Mouse (Mus musculus) neutrophil, adult 5-6 weeks (primary cell): ENCODE measurements around the gene Pdpn. TPM values are rescaled to one million over a fixed set of nuclear protein-coding genes. Genes with fewer than 3 reads are reported as not detected.
A peak's percentile ranks its signal among the peaks of the same experiment; 100 is the strongest.
"Not testable (repeated sequence)": the region's sequence is repeated elsewhere in the genome, so short reads cannot be mapped to it uniquely, and the experiment has no call there.

Experiments
- ATAC-seq: fragments of 151-379, 151-347 bp; 2 replicates; pipeline ENCODE4 v1.8.0; 2017; ENCODE audit warnings: mild to moderate bottlenecking, moderate TSS enrichment; ENCODE audit not compliant: insufficient number of reproducible peaks, poor library complexity, low FRiP score, severe bottlenecking; ENCODE audit errors: extremely low read depth
- total RNA-seq: library from RNA; stranded (forward); fragments of 200-1000 nt; gene quantifications from 2 replicates; pipeline ENCODE4 v1.2.3, GENCODE M21; 2017

Pdpn gene
- not detected in 2 replicates for total RNA-seq

DNA sequence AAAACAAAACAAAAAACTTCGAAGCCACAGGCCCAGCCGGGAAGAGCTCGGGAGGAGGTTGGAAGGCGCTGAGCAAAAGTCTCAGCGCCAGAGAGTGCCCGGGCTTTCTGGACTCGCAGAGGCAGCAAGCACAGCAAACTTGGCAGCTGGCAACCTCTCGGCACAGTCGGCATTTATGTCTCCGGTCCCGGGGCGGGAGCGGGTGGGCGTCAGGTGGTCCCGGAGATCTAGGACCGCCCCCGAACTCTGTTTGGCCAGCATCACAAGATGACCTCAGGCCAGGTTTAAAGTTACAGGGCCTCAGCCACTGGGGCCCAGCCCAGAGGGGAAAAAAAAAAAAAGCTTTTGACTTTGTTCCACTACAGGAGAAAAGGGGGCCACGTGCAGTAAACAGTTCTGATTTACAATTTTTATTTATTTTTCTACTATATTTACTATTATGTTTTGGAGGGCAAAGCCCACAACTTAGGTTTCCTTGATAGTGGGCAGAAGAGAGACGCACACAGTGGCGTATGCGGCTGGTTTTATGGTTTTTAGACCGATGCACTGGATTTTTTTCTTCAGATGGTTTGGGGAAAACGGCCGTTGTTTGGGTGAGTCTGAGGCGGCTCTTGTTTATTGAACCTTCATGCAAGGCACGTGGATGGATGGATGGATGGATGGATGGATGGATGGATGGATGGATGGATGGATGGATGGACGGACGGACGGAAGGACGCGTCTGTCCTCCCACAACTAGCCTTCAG is at the start of gene Pdpn:
Gene Pdpn (minus strand): TSS at position 240 of the 746 bp plus-strand sequence.
- ATAC-seq, result no peak

DNA sequence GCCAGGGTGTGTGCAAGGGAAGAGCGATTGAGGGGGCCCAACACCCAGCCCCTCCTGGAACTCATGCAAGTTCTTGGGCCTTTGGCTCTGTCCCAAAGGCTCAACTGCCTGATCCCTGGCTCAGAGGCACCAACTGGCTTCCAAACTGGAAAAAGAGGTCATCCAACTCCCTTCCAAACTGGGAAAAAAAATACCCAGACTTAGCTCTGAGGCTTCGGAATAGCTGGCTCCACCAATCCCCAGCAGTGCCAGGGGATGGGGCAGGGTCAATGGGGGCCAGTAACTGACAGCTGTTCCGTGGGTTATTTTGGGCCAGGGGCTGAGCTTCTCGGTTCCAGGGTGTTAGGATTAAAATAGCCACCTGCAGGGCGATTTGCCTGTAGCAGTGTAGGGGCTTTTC is 49.3 kb upstream of the Pdpn start:
- ATAC-seq, result no peak

DNA sequence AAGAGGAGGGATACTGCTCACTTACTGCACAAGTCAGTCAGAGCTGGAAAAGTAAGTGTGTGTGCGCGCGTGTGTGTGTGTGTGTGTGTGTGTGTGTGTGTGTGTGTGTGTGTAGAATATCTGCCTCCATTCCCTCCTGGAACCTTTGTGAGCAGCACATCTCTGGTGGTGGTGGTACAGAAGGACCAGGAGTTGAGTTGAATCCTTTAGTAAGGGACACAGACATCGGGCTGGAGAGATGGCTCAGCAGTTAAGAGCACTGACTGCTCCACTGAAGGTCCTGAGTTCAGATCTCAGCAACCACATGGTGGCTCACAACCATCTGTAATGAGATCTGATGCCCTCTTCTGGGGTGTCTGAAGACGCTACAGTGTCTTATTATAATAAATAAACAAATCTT is 46.1 kb upstream of the Pdpn start:
- not testable (repeated sequence) for ATAC-seq

DNA sequence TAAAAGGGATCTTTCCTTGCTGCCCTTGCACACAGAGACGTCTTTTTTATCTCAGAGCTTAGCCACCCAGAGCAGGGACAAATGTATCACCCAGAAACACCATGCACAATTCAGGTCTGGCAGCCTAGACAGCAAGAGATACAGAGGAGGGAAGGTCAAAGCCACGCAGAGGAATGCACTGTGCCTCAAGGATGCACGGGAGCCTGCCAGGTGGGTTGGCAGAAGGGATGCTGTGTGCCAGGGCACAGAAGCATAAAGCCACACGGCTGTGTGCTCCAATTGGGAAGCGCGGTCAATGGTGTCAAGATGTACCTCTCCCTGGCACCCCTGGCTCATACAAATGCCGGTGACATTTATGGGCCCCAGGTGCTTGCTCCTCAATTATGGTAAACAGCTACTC is 42.1 kb upstream of the Pdpn start:
- ATAC-seq, result no peak

DNA sequence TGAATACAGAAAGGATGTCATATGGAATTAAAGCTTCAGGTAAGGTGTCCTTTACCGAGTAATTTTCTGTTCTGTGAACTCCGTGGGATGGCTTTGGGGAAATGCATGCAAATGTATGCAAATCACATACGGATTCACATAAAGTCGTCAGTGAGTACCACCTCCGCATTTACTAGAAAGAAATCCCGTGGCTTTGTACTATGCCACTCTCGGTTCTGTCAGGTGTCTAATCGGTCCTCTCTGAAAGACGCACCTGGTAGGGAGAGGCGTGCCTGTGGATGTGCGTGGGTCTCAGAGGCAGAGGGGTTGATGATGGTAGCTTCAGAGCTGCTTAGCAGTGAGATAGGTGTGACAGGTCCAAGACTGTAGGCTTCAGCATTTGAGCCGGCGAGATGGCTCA is 40.4 kb upstream of the Pdpn start:
- no peak for ATAC-seq

DNA sequence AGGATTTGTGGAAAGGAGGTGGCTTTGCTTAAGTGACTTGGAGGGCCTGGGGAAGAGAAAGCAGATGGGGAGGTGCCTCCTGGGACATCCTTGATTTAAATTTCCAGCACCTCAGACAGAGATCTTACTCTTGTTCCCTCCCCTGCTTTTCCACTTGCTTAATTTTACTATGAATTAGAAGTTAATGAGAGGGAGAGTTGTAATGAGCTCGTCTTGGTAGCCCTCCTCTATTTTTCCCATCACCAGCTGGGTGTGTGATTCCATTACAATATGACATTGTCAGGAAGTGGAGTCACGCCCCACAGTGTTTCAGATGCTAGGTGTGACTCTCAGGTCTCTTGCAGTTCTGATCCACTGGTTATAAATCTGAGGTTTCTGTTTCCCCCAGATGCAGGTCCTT is 36.7 kb upstream of the Pdpn start:
- no peak for ATAC-seq

DNA sequence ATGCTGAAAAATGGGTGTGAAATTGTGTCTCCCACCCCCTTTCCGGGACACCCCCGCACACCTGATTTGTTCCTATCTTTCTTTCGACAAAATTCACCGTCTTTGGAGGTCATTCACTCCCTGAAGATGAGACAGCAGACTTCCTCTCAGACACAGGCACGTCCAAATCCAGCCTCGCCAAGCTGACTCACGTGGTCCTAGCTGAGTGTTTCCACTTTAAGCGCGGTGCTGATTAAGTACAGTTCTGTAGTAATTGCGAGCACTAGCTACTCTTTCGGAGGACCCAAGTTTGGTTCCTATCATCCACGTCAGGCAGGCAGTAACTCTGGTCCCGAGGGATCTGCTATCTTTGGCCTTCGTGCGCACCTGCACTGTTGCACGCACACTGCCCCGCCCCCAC is 35.6 kb upstream of the Pdpn start:
- ATAC-seq, result no peak

DNA sequence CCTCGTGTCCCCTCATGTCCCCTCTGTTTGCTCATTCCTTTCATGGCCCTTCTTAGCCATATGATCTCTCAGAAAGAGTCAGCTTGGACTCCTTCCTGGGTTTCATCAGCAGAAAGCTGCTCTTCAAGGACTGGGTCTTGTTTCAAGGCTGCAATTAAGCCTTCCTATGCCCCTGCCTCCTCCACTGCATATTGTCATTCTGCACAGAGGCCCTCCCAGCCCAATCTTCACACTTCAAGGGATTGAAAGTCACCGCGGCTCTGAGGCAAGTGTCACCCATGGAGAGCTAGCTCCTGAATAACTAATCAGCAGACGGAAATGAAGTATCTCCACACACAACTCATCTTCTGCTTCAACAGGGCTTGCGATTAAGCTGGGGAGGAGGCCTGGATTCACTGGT is 34.8 kb upstream of the Pdpn start:
- ATAC-seq, result no peak

DNA sequence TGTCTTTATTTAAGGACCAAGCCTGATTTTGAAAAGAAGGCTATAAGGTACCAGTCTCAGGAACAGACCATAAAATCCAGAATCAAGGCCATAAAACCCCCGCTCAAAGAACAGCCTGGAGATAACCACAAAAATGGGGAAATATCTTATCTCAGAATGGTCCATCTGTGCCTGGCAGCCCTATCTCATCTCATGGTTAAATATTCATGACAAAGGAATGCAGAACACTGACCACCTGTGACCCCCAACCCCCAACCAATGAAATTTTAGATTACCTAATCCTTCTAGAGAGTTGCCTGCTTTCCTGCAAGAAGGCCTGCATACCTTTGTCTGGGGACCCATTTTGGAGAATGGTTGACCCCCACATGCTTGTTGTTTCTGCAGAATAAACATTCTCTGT is 32.4 kb upstream of the Pdpn start:
- no peak for ATAC-seq

DNA sequence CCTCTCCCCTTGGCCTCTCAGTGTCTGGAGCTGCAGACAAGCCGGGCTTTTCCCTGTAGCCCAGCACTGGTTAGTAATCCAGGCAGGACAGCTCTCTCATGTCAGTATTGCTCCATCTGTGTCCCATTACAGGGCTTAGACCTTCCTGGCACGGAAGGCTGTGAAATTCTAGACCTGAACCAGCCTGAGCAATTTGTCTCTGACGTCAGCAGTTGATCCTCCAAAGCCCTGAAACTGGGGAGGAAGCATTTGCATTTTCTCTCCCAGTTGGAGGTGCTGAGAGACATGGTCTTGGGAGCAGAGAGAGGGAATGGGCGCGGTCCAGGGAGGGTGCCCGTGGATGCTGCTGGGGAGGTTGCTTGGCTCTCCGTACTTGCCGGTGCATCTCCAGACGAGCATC is 31.2 kb upstream of the Pdpn start:
- ATAC-seq, result no peak

DNA sequence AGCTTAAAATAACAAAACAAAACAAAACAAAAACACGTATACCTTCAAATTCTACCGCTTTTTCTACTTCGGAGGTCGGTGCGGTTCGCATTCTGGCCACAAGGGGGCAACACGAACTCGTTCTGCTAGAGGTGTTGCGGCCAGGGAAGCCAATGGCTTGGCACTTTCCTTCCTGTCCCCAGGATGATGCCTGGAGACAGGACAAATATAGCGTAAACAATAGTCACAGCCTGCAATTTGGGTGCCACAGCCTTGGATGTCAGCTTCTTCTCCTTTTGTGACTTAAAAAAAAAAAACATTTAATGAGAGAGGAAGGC is 26.2 kb upstream of the Pdpn start:
- ATAC-seq, result peak; percentile 60

DNA sequence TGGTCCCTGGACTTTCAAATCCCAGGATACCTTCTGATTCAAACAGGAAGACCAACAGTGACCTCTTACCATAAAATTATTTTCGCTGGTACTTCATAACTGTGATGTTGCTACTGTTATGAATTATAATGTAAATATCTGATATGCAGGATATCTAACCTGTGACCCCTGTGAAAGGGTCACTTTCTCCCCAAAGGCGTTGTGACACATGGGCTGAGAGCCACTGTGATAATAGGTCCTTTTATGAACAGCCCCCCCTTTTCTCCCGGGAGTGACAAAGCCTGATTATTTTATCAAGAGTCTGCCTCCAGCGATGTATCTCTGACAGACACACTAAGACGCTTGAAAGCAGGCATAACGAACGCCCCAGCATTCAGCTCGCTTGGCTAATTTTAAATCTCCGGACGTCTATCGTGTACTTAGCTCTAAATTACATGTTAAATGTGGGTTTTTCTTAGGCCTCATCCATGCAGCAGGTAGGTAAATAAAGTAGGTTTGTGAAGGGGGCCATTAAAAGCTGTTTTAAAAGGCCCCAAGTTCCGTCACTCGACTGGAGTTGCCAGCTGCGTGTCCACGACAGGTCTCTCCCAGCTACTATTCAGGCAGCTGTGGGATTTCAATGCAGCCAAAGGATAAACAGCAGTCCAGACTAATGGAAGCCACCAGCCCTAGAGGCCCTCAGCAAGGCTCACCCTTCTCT is 25.7 kb upstream of the Pdpn start:
- ATAC-seq, result no peak

DNA sequence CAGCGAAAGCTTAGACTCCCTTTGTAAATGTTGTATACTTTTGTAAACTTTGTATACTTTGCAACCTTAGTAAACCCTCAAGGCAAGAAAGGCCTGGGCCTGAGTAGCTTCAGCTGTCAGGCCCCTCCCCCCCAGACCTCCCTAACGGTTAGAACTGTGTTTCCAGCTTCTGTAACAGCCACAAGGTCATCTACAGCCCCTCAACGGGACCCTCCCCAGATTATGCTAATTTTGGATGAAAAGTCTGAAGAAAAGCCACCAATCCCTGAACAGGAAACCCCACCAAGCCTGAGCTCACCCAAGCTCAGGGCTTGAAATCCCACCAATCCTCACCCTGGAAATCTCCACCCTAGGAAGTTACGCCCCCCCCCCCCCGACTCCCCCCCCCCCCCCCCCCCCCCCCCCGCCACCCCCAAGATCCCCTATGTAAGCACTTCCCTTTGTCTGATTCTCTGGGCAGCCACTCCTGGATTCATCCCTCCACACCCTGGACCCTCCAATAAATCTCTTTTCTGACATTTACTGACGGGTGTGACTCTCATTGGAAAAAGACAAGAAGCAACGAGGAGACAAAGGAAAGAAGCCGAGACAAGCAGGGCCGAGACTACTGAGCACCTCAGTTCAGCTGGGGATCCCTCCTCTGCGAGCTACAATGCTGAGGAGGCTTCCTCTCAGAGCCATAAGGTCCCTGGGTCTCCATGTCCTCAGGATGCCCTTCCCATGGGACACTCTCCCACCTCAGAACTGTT is 25.0 kb upstream of the Pdpn start:
- no peak for ATAC-seq

DNA sequence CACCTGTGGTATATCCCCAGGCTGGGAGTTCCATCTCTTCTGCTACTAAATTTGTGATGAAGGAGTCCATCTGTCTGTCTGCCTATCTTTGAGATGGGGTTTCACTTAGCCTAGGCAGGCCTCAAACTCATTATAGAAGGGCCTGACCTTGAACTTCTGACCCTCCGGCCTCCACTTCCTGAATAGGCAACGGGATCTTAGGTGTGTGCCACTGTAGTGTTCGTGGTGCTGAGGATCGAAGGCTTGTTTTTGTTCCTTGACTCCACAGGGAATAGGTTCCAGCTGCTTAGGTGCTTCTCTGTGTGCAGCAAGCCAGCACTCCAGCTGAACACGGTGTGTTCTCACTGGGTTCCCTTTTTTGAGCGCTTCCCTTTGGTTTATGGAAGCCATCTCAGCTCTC is 13.9 kb upstream of the Pdpn start:
- ATAC-seq, result no peak

DNA sequence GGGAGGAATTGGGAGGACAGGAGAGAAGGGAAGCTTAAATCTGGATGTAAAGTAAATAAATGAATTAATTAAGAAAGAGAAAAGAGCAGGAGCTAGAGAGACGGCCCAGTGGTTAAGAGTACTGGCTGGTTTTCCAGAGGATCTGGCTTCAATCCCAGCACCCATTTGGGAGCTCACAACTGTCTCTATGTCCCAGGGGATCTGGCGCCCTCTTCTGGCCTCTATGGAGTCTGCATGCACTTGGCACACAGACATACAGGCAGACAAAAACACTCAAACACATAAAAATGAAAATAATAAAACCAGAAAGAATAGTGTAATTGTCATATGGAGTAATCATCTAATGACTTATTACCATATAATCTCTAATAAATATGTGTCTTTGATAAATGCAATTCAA is 12.0 kb upstream of the Pdpn start:
- ATAC-seq, result 0 out of 2 replicates have a peak, but pooled peaks have one; percentile 26

DNA sequence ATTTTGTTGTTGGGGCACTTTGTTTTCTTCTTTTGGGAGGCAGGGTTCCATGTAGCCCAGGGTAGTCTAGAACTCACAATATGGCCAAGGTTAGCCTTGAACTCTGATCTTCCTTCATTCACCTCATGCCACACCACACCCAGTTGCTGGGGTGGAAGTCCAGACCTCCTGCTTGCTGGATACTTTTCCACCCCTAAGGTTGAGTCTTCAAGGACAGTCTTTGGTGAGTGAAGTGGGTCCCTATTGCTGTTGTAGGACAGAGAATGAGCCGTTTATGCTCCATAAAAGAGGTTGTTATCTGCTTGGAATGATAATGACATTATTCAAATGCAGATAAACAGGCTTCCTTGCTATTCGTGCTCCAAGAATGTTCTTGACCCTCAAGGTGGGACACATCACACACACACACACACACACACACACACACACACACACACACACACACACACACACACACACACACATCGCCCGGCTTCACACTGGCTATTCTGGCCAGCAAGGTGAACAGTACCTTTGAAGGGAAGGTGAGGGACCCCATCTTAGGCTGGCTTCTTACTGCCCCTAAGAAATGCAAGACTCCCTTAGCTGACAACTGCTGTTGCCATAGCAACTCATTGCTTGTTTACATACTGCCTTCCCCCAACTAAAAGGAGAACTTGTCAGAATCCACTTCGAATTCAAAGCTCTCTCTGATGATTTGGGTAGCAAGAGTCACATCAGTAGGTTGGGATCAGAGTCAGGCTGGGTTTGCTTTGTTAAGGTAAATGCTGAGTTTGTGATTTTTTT is 6.8 kb upstream of the Pdpn start:
- ATAC-seq, result no peak

DNA sequence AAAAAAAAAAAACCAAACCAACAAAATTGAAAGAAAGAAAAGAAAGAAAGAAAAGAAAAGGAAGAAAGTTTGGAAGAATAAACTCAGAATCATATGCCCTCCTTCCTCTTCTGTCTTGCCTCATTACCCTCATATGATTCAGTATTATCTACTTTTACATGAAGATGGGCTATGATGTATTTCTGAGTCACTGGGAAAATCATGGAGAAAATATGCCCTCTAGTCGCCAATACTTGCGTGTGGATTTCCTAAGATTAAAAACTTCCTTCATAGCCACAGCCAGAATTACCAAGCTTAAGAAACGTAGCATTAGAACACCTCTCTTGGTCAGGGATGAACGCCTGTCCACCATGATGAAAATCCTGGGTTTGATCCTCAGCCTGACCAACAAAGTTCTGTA is 5.7 kb upstream of the Pdpn start:
- ATAC-seq, result no peak

DNA sequence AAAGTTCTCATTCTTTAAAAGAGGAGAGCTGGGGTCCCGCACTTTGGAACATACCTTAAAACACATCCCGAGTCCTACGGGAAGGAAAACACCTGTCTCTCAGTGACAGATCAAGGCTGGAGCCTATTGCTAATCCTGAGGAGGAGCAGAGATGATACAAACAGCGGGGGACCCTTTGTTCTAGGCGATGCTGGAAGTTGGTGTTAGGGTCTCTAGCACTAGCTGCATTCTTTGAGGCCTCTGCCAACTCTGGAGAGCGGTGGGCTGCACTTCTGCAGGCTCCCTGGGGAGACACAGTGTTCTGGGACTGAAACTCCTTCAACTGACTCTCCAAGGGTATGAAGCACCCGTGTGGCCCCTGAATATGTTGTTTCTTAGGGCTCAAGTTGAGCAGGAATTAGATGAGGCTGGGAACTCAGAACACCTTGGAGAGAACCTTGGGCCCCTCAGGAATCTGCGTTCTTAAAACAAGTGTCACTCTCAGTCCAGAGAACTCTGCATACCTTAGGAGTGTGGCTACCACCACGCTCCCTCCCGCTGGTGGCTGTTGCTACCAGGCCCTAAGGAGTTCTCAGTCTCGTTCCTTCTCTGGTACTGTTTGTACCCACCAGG is 3.0 kb upstream of the Pdpn start:
- no peak for ATAC-seq

DNA sequence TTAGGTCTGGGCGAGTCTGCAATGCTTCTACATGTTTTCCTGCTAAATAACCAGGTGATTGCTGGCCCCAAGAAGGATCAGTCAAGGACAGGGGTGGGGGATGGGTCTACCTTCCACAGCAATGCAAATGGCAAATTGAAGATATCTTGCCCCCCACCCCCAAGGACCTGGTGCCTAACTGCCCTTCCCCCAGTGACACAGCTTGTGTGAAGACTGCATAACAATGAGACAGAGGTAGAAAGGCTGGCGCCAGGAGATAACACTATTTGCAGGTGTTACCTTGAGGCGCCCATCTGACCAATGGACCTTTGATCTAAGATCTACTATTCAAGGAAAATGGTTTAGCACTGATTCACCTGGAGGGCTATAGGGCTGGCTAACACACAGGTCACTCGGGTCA is 2.5 kb upstream of the Pdpn start:
- no peak for ATAC-seq
